Mouse (Mus musculus): ENCODE measurements around the gene Bet1l.

The Bet1l gene

DNA sequence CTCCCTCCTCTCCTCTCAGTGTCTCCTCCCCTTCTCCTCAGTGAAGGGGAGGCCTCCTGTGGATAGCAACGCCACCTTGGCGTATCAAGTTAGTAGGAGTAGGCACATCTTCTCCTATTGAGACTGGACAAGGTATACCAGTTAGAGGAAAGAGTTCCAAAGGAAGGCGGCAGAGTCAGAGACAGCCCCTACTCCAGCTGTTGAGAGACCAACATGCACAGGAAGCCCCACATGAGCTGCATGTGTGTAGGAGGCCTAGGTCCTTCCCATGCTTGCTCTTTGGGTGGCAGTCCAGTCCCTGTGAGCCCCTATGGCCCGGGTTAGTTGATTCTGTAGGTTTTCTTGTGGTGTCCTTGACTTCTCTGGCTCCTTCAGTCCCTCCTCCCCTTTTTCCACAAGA lies 24.0 kb downstream of the Bet1l start:
- DNase-seq (ENCODE audit: low spot score): no peak

DNA sequence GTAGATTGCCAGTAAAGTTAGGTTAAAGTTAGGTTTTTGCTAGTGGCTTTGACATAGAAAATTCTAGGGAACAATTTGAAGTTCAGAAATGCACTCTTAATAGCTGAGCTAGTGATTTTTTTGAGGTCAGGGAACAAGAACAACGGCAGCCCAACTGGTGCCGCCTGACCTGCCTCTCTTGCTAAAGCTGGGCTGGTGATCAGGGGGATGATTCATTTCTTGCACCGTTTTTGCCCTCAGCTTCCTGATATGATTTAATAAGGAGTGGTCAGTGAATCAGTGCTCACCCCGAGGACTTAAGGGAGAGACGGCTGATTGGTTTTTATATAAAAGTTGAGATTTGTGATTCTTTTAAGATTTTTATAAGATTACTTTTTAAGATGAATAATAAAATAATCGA lies 25.9 kb downstream of the Bet1l start:
- DNase-seq (ENCODE audit: low spot score): no peak

DNA sequence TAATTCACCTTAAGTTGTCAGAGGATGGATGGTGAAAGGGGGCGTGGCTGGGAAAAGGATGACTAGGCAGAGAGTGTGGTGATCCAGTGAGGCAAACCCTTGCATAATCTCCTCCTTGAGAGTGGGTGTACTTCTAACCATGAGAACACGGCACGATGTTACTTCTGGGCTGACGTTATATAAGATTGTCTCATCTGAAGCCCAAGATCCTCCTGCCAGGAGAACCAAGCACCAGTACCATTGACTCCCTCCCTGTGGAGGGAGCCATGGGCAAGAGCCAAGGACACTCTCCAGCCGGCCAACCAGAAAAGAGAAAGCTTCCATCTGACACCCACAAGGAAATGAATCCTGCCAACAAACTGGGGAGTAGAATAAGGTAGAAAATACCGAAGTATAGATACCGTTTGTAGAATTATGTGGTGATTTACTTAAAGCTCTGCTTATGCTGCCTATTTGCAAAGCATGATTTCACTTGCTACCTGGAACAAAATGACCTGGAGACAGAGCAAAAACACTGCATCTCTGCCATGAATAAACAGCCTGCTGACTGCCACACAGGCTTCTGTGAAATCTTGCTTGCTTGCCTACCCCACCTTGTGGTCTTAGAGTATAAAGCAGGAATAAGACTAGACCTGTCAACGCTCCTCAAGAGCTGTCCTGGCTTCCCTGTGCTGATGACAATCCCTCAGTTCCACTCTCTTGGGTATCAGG lies 29.1 kb downstream of the Bet1l start:
- DNase-seq (ENCODE audit: low spot score): peak; percentile 66

DNA sequence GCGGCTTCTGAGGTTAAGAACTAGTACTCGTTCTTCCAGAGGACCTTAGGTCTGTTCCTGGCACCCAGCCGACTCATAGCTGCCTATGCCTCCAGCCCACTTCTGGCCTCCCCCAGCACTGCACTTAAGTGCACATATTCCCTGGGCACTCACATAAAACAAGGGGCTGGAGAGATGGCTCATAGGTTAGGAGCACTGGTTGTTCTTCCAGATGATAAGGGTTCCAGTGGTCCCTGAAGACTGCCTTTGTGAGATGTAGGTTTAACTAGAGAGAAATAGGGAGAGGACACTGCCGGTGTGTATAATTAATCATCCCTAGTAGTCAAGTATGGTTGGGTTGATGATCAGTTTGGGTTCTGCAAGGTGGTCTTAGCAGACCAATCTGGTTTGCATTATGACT lies 34.6 kb downstream of the Bet1l start:
- no peak for DNase-seq (ENCODE audit: low spot score)

DNA sequence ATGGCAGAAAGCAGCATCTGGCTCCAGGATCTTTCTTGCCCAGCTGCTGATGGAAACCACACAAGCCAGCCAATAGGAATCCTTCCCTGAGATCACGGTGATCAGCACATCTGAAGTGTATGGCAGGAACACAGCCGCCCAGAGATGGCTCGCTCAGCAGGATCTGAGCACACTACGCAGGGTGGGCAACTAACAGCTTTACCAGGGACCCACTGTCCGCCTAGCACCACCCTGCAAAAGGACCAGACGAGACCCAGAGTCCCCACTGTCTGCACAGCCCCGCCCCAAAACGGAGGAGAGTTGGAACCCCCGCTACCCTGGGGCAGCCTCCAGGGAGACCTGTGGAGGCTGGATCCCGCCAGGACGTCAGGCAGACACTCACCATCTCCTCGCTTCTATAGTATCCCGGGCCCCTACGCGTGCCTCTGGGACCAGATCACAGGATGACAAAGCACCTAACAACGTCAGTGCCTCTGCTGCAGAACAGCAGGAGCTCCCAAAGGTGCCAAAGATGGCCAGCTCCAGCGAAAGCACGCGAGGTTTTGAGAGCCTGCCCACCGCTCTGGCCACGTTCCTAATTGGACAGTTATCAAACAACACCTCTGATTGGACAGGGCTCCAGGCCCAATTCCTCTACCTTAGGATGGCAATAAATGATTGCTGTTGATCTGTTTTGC lies 35.6 kb downstream of the Bet1l start, which contains the start of gene Zfp941:
Gene Zfp941, minus strand, starts transcription at position 526 of the 677 bp plus-strand sequence.
- DNase-seq (ENCODE audit: low spot score): peak; percentile 70

DNA sequence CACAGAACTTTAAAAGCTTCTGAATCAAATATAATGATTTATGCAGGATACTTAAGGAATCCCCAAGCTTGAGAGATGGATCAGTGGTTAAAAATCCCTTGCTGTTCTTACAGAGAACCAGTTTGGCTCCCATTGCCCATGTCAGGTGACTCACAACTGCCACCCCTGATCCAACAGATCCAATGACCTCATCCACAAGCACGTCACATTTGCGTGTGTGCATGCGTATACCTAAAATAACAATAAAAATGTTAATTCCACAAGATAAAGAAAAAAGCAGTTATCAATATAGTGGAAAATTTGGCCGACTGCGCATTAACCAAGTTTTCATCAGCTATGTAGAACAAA lies 36.1 kb downstream of the Bet1l start:
- DNase-seq (ENCODE audit: low spot score): no peak

DNA sequence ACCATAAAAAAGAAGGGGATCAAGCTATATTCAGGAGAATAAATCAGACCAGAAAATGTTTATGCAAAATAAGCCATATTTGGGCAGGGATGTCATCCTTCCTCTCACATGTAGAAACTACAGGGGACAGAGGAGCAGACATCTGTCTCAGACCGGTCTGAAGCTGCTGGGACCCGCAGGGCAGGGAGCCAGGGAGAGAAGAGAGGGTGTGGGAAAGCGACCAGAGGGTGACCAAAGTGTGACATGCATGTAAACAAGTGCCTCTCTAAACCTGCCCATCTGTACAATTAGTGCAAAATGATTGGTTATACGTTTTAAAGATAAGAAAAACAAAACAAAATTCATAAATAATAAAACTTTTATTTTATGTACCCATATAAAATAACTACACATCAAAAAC lies 37.2 kb downstream of the Bet1l start:
- DNase-seq (ENCODE audit: low spot score): no peak

DNA sequence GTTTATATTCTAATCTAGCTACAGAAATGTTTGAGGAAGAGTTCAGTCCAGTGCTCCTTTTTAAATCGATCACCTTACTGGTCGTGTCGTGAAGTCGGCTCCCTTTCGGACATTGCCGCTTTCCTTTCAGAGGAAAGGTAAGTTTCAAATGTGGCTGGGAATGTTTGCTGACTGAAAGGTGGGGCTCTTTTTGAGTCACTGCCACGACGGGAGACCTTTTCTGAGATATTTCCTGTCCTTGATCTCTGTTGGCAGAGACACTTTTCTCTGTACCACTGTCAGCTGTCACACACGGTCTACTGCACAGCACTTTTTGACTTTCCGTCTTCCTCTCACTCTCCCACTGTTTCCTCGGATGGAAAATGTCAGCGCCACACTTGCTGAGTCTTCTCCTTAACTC lies 44.5 kb downstream of the Bet1l start:
- DNase-seq (ENCODE audit: low spot score): no peak

DNA sequence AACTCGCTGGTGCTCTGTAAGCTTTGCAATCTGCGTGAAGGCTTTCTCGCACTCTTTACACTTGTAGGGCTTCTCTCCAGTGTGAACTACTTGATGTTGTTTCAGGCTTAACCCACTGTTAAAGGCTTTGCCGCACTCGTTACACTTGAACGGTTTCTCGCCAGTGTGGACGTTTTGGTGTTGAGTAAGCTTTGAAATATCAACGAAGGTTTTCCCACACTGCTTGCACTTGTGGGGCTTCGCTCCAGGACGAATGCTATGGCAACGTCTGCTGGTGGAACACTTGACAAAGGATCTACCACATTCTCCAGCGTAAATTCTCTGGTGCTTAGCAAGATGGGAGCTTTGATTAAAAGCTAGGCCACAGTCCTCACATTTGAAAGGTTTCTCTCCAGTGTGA lies 45.7 kb downstream of the Bet1l start:
- no peak for DNase-seq (ENCODE audit: low spot score)

DNA sequence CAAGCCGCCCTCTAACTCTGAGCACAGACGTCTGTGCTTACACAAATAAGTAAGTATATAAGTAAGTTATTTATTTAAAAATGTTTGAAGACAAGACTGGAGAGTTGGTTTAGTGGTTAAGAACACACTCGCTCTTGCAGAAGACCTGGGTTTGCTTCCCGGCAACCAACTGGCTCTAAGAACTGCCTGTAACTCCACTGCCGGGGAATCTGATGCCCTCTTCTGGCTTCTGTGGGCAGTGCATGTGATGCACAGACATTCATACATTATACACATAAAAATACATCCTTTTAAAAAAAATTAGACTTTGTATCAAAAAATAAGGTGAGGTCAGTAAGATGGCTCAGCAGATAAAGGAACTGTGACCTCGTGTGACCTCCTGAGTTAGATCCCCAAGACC lies 46.9 kb downstream of the Bet1l start:
- no peak for DNase-seq (ENCODE audit: low spot score)

DNA sequence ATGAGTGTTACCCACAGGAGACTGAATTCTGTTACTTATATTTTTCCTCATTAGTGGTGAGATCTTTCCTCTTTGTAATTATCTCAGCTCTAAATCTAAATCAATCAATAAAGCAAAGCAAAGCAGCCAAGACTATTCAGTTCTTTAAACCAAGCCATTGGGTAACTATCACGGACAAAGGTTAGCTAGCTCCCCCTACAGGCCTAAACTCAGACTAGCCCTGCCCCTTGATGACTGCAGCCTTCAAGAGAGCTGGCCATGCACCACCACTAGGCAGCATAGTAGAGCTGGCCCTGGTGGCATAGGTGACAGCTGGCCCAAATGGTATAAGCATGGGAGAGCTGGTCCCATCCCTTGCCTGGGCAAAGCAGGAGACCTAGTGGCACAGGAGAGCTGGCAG lies 51.7 kb downstream of the Bet1l start:
- peak; percentile 53 for DNase-seq (ENCODE audit: low spot score)

Measured in retina, embryonic 14.5 days (tissue).